Mouse (Mus musculus): ENCODE data around the gene Cox6a1. TPM values are rescaled to one million over a fixed set of nuclear protein-coding genes. Genes with fewer than 3 reads are reported as not detected.
"Not testable (repeated sequence)": the region's sequence is repeated elsewhere in the genome, so short reads cannot be mapped to it uniquely, and the experiment has no call there.

The Cox6a1 gene
- 1,051 and 1,284 TPM in 2 replicates for polyA plus RNA-seq (2014; fragmentation: Nextera tagmentation; extraction: Ambion mirVana)

DNA sequence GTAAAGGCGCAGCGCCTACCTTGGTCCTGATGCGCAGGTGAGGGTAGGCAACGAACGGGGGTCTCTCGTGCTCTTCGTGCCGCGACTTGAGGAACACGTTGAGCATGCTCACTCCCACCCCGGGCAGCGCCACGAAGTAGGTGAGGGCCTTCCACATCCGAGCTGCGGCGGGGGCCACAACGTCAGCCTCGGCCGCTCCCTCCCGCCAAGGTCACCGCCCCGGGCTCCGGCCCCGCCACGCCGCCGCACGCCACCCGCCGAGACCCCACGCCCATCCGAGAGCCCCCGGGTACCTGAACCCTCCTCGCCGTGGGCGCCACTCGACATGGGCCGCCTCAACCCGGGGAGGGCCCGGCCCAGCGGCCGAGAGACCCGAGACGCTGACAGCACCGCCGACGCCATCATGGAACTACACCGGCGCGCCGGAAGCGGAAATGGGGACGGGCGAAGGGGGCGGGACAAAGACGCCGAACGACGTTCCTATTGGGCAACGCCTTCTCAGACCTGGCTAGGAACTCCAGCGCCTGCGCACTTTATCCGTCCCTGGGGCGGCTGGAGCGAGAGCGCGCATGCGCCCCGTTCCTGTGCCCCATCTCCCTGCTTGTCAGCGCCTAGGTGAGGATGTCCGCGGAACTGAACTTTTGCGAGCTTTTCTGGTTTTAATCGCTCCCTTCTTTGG, at the start of gene Cox6a1:
TSS of gene Cox6a1 (minus strand) at position 436 of the 679 bp plus-strand sequence.
- H3K4me3 ChIP-seq (ENCODE audit: low read depth, low read length): peak within 1 kb of the TSS; percentile 88
- H3K4me1 ChIP-seq (ENCODE audit: control insufficient read depth, insufficient read depth, low read length): peaks cover 15% of the 10 kb centered on the region
- under 1% methylated on average over 73 of the region's 74 CpGs for WGBS
- H3K27me3 ChIP-seq (ENCODE audit: control insufficient read depth, insufficient read depth, low read length): no peaks in the 10 kb centered on the region
- ATAC-seq (ENCODE audit: low read depth): peak; percentile 94
- peaks cover 17% of the 10 kb centered on the region for H3K36me3 ChIP-seq (ENCODE audit: control insufficient read depth, insufficient read depth, low read length)
- H3K27ac ChIP-seq (ENCODE audit: low read depth, low read length): peak within 1 kb of the TSS; percentile 74
- H3K9me3 ChIP-seq (ENCODE audit: control insufficient read depth, low read length): no peaks in the 10 kb centered on the region
- peak within 1 kb of the TSS; percentile 76 for H3K9ac ChIP-seq (replicated peaks; ENCODE audit: low read depth, low read length)
- peak within 1 kb of the TSS; percentile 99 for H3K4me2 ChIP-seq (ENCODE audit: low read depth, low read length)

DNA sequence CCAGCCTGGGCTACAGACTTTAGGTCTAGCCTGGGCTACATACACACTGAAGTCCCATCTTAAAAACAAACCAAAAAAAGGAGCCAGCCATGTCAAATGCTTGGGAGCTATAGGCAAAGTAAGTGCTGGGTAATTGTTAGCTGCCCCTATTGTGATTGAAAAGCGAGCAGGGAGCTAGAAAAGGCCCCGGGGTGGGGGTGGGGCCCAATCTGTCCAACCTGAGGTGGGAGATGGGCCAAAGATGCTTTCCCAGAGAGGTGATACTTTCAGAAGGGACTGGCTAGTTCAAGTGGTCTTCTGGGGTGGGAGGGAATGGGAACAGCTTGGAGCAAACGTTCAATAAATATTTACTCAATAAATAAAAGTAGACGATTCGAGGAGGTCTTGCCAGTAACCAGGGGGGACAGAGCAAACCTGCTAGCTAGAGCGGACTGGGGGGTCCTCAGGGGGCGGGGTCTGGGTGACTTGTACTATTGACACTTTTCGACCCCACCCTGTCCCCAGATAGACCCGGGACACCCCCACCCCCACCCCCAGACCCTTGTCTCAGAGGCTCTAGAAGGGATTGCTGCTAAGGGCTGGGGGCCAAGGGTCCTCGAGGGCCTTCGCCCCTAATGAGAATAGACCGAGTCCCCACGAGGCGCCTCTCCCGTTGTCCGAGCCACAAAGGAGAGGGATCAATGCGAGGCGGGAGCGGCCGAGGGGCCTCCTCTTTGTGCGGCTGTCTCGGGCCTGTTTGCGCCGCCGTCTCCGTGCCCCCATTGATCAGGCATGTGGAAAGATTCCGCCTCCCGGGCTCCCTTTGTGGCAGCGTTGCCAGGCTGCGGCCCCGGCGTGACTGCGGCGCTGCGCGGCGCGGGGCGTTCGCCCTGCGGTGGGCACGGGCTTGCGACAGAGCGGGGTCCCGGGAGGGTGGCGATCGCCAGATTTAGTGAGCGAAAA, 49.3 kb upstream of the Cox6a1 start:
- H3K27ac ChIP-seq (ENCODE audit: low read depth, low read length): peak overlapping the region; percentile 77
- no peaks in the 10 kb centered on the region for H3K9me3 ChIP-seq (ENCODE audit: control insufficient read depth, low read length)
- peak; percentile 86 for ATAC-seq (ENCODE audit: low read depth)
- H3K9ac ChIP-seq (replicated peaks; ENCODE audit: low read depth, low read length): peak overlapping the region; percentile 62
- no peaks in the 10 kb centered on the region for H3K36me3 ChIP-seq (ENCODE audit: control insufficient read depth, insufficient read depth, low read length)
- 2% methylated on average over 48 of the region's 48 CpGs for WGBS
- H3K27me3 ChIP-seq (ENCODE audit: control insufficient read depth, insufficient read depth, low read length): no peaks in the 10 kb centered on the region
- peak overlapping the region; percentile 64 for H3K4me2 ChIP-seq (ENCODE audit: low read depth, low read length)
- H3K4me3 ChIP-seq (ENCODE audit: low read depth, low read length): peak overlapping the region; percentile 26
- H3K4me1 ChIP-seq (ENCODE audit: control insufficient read depth, insufficient read depth, low read length): peaks cover 6% of the 10 kb centered on the region; the same call in 1 of the 2 replicates

DNA sequence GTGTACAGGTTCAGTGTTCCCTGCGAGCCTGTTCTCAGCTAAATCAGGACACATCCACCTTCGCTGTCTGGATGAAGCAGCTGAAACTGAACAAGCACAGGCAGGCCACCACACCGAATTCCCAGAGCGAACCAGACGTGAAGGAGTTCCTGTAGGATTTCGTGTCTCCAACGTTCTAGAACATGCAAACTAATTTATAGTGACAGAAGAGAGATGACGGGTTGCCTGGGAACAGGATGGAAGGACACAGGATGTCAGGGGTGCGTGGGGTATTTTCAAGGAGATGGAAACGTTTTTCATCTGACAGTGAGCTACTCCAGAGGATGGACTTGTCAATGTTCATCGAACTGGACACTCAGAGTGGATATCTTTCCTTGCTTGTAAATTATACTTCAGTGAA, 47.9 kb upstream of the Cox6a1 start:
- no peak overlapping the region for H3K4me2 ChIP-seq (ENCODE audit: low read depth, low read length)
- WGBS: 55% methylated on average over 11 of the region's 11 CpGs
- no peak overlapping the region for H3K4me3 ChIP-seq (ENCODE audit: low read depth, low read length)
- no peaks in the 10 kb centered on the region for H3K27me3 ChIP-seq (ENCODE audit: control insufficient read depth, insufficient read depth, low read length)
- H3K9ac ChIP-seq (replicated peaks; ENCODE audit: low read depth, low read length): no peak overlapping the region
- no peak overlapping the region for H3K27ac ChIP-seq (ENCODE audit: low read depth, low read length)
- no peaks in the 10 kb centered on the region for H3K9me3 ChIP-seq (ENCODE audit: control insufficient read depth, low read length)
- ATAC-seq (ENCODE audit: low read depth): no peak
- H3K36me3 ChIP-seq (ENCODE audit: control insufficient read depth, insufficient read depth, low read length): no peaks in the 10 kb centered on the region
- H3K4me1 ChIP-seq (ENCODE audit: control insufficient read depth, insufficient read depth, low read length): peaks cover 6% of the 10 kb centered on the region; the same call in 1 of the 2 replicates

DNA sequence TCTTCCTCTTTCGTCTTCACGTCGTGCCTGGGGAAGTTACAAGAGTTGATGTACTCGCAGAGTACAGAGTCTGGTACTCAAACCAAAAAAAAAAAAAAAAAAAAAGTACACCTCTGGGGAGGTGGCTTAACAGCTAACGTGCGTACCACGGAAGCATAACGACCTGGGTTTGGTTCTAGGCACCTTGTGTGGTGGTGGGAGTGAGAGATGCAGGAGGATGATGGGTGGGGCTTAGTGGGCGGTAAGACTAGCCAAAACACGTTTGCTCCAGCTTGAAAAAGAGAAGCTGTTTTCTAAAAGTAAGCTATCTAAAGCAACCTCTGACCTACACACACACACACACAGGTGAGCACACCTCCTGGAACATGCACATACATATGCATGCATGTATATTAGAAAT, 46.1 kb upstream of the Cox6a1 start:
- no peaks in the 10 kb centered on the region for H3K36me3 ChIP-seq (ENCODE audit: control insufficient read depth, insufficient read depth, low read length)
- 30% methylated on average over 10 of the region's 10 CpGs for WGBS

DNA sequence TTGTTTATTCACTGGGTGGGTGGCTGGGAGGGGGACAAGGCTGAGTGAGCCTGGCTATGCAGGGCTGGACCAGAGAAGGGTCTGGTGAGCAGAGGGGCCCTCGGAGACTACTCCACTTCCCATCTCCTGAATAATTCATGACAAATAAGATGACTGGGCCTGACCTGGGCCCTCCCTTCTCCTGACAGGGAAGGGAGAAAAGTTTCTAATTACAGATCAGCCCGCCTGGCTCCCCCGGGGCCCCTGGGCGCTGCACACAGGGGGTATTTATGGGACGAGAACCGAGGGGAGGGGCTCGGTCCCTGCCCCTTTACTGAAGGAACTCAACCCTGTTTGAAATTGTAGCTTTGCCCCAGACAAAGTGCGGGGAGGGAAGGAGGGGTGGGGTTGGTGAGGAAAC, 45.4 kb upstream of the Cox6a1 start:
- H3K27ac ChIP-seq (ENCODE audit: low read depth, low read length): no peak overlapping the region
- H3K9me3 ChIP-seq (ENCODE audit: control insufficient read depth, low read length): no peaks in the 10 kb centered on the region
- no peak overlapping the region for H3K4me3 ChIP-seq (ENCODE audit: low read depth, low read length)
- peak; percentile 55; the same call in 1 of the 2 replicates for ATAC-seq (ENCODE audit: low read depth)
- no peaks in the 10 kb centered on the region for H3K36me3 ChIP-seq (ENCODE audit: control insufficient read depth, insufficient read depth, low read length)
- peaks cover 6% of the 10 kb centered on the region; the same call in 1 of the 2 replicates for H3K4me1 ChIP-seq (ENCODE audit: control insufficient read depth, insufficient read depth, low read length)
- no peak overlapping the region for H3K9ac ChIP-seq (replicated peaks; ENCODE audit: low read depth, low read length)
- no peak overlapping the region for H3K4me2 ChIP-seq (ENCODE audit: low read depth, low read length)
- H3K27me3 ChIP-seq (ENCODE audit: control insufficient read depth, insufficient read depth, low read length): no peaks in the 10 kb centered on the region
- 1% methylated on average over 8 of the region's 8 CpGs for WGBS

More for the DNA sequence above, 46.1 kb upstream of the Cox6a1 start:
- Histone ChIP-seq H3K4me2 (ENCODE audit: low read depth, low read length) (no peak overlapping the region), H3K9me3 (ENCODE audit: control insufficient read depth, low read length) (no peaks in the 10 kb centered on the region), H3K27ac (ENCODE audit: low read depth, low read length) (no peak overlapping the region), H3K27me3 (ENCODE audit: control insufficient read depth, insufficient read depth, low read length) (no peaks in the 10 kb centered on the region), H3K9ac (replicated peaks; ENCODE audit: low read depth, low read length) (no peak overlapping the region), H3K4me1 (ENCODE audit: control insufficient read depth, insufficient read depth, low read length) (peaks cover 6% of the 10 kb centered on the region; the same call in 1 of the 2 replicates), H3K4me3 (ENCODE audit: low read depth, low read length) (no peak overlapping the region)
- ATAC-seq (ENCODE audit: low read depth): no peak

DNA sequence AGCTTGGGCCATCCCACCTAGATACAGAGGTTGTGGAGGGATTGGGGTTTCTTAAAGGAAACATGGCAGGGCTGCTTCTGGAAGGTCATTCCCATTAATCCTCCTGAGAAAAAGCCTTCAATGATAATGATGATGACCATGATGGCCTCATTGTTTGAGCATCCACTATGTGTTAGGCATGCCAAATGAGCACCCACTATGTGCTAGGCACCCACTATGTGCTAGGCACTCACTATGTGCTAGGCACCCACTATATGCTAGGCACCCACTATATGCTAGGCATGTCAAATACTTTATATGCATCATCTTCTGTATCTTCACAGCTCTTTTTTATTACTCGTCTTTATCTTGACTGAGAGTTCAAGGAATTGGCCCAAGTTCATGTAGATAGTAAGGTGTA, 44.2 kb upstream of the Cox6a1 start:
- Histone ChIP-seq H3K27me3 (ENCODE audit: control insufficient read depth, insufficient read depth, low read length) (no peaks in the 10 kb centered on the region), H3K9ac (replicated peaks; ENCODE audit: low read depth, low read length) (no peak overlapping the region), H3K4me3 (ENCODE audit: low read depth, low read length) (no peak overlapping the region), H3K9me3 (ENCODE audit: control insufficient read depth, low read length) (no peaks in the 10 kb centered on the region), H3K4me2 (ENCODE audit: low read depth, low read length) (no peak overlapping the region), H3K27ac (ENCODE audit: low read depth, low read length) (no peak overlapping the region), H3K4me1 (ENCODE audit: control insufficient read depth, insufficient read depth, low read length) (0 out of 2 replicates have a peak, but pooled peaks cover 3% of the 10 kb centered on the region), H3K36me3 (ENCODE audit: control insufficient read depth, insufficient read depth, low read length) (no peaks in the 10 kb centered on the region)
- ATAC-seq (ENCODE audit: low read depth): no peak
- WGBS: 87% methylated on average over 1 of the region's 1 CpGs

DNA sequence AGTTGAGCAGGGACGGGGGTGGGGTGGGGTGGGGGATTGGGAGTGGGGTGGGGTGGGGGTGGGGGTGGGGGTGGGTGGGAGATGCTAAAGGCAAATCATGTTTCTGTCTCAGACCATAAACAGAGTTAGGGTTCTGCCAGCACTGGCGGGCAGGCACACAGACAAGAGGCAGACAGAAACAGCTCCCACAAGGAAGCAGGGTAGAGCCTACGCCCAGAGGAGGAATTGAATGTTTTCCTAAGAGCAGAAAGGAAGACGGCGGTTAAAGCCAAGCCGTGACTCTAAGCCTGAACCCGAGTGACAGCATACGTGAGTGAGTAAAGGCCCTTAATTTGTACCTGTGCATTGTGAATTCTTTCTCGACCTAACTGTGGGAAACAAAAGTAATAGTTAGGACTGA, 43.2 kb upstream of the Cox6a1 start:
- no peaks in the 10 kb centered on the region for H3K27me3 ChIP-seq (ENCODE audit: control insufficient read depth, insufficient read depth, low read length)
- no peaks in the 10 kb centered on the region for H3K36me3 ChIP-seq (ENCODE audit: control insufficient read depth, insufficient read depth, low read length)
- no peak for ATAC-seq (ENCODE audit: low read depth)
- no peaks in the 10 kb centered on the region for H3K9me3 ChIP-seq (ENCODE audit: control insufficient read depth, low read length)
- H3K4me1 ChIP-seq (ENCODE audit: control insufficient read depth, insufficient read depth, low read length): 0 out of 2 replicates have a peak, but pooled peaks cover 3% of the 10 kb centered on the region
- H3K4me2 ChIP-seq (ENCODE audit: low read depth, low read length): no peak overlapping the region
- H3K27ac ChIP-seq (ENCODE audit: low read depth, low read length): no peak overlapping the region
- H3K4me3 ChIP-seq (ENCODE audit: low read depth, low read length): no peak overlapping the region
- 29% methylated on average over 9 of the region's 9 CpGs for WGBS
- no peak overlapping the region for H3K9ac ChIP-seq (replicated peaks; ENCODE audit: low read depth, low read length)

DNA sequence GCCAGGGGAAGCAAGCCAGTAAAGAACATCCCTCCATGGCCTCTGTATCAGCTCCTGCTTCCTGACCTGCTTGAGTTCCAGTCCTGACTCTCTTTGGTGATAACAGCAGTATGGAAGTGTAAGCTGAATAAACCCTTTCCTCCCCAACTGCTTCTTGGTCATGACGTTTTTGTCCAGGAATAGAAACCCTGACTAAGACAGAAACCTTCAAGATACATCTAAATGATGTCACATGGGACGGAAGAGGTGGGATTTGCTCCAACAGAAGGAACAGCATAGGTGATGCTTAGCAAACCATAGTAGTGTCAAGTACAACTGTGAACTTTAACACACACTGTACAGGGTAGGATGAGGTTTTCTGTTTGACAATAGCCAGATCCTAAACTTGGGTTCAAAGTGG, 30.1 kb upstream of the Cox6a1 start:
- not testable (repeated sequence) for H3K4me1 ChIP-seq (ENCODE audit: control insufficient read depth, insufficient read depth, low read length); H3K4me2 ChIP-seq (ENCODE audit: low read depth, low read length); H3K36me3 ChIP-seq (ENCODE audit: control insufficient read depth, insufficient read depth, low read length); H3K9ac ChIP-seq (replicated peaks; ENCODE audit: low read depth, low read length); H3K9me3 ChIP-seq (ENCODE audit: control insufficient read depth, low read length); H3K27ac ChIP-seq (ENCODE audit: low read depth, low read length); ATAC-seq (ENCODE audit: low read depth); H3K27me3 ChIP-seq (ENCODE audit: control insufficient read depth, insufficient read depth, low read length); H3K4me3 ChIP-seq (ENCODE audit: low read depth, low read length)
- 85% methylated on average over 2 of the region's 2 CpGs for WGBS

DNA sequence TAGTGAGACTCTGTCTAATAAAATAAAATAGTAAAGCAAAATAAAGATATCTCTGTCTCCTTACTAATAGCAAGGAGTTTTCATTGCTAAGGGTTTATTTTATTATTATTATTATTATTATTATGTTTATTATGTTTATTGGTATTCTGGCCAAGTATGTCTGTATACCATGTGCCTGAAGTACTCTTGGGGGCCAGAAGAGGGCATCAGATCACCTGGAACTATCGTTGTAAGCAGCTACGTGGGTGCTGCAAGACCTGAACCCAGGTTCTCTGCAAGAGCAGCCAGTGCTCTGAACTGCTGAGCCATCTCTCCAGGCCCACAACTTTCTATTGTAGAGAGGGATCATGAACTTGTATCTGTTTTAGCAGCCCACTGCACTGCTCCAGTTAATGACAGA, 26.7 kb upstream of the Cox6a1 start:
- Histone ChIP-seq H3K4me2 (ENCODE audit: low read depth, low read length) (no peak overlapping the region), H3K27ac (ENCODE audit: low read depth, low read length) (no peak overlapping the region), H3K27me3 (ENCODE audit: control insufficient read depth, insufficient read depth, low read length) (no peaks in the 10 kb centered on the region), H3K9ac (replicated peaks; ENCODE audit: low read depth, low read length) (no peak overlapping the region), H3K9me3 (ENCODE audit: control insufficient read depth, low read length) (no peaks in the 10 kb centered on the region), H3K36me3 (ENCODE audit: control insufficient read depth, insufficient read depth, low read length) (no peaks in the 10 kb centered on the region), H3K4me1 (ENCODE audit: control insufficient read depth, insufficient read depth, low read length) (peaks cover 6% of the 10 kb centered on the region), H3K4me3 (ENCODE audit: low read depth, low read length) (no peak overlapping the region)
- no peak for ATAC-seq (ENCODE audit: low read depth)
- WGBS: 85% methylated on average over 2 of the region's 2 CpGs
